Mouse (Mus musculus) kidney, adult 9 months (tissue): ENCODE results near the gene Uck2.

Source experiments
- DNase-seq: peaks from one replicate; pipeline ENCODE4 v3.0.0; 2022

The Uck2 gene

GRCm38 (mm10) chr1:167283441-167284257, 1.5 kb downstream of the Uck2 start:
- DNase-seq: no peak

- no peak for DNase-seq
Measured at GRCm38 (mm10) chr1:167282768-167283167, 2.4 kb downstream of the Uck2 start.

- DNase-seq: no peak
Measured at GRCm38 (mm10) chr1:167282112-167282511, 3.0 kb downstream of the Uck2 start.

GRCm38 (mm10) chr1:167280061-167280460, 5.1 kb downstream of the Uck2 start:
- DNase-seq: no peak

GRCm38 (mm10) chr1:167279160-167279715, 5.9 kb downstream of the Uck2 start:
- DNase-seq: no peak

- no peak for DNase-seq
Measured at GRCm38 (mm10) chr1:167278395-167278794, 6.7 kb downstream of the Uck2 start.

- DNase-seq: no peak
Measured at GRCm38 (mm10) chr1:167274646-167275390, 10.3 kb downstream of the Uck2 start.

GRCm38 (mm10) chr1:167273380-167274163, 11.5 kb downstream of the Uck2 start:
- DNase-seq: no peak

- no peak for DNase-seq
Measured at GRCm38 (mm10) chr1:167271841-167272240, 13.3 kb downstream of the Uck2 start.

GRCm38 (mm10) chr1:167271304-167271703, 13.8 kb downstream of the Uck2 start:
- DNase-seq: no peak

GRCm38 (mm10) chr1:167270342-167271111, 14.6 kb downstream of the Uck2 start:
- no peak for DNase-seq

GRCm38 (mm10) chr1:167269856-167270270, 15.3 kb downstream of the Uck2 start:
- DNase-seq: peak; percentile 58

- DNase-seq: no peak
Measured at GRCm38 (mm10) chr1:167269350-167269811, 15.7 kb downstream of the Uck2 start.

- DNase-seq: no peak
Measured at GRCm38 (mm10) chr1:167268360-167269063, 16.6 kb downstream of the Uck2 start.

- no peak for DNase-seq
Measured at GRCm38 (mm10) chr1:167266720-167267119, 18.4 kb downstream of the Uck2 start.

GRCm38 (mm10) chr1:167265366-167265765, 19.8 kb downstream of the Uck2 start:
- DNase-seq: no peak

- no peak for DNase-seq
Measured at GRCm38 (mm10) chr1:167262489-167263041, 22.6 kb downstream of the Uck2 start.

GRCm38 (mm10) chr1:167261750-167262149, 23.4 kb downstream of the Uck2 start:
- peak; percentile 44 for DNase-seq

GRCm38 (mm10) chr1:167259702-167260101, 25.4 kb downstream of the Uck2 start:
- no peak for DNase-seq

- DNase-seq: peak; percentile 70
Measured at GRCm38 (mm10) chr1:167256724-167257302, 28.3 kb downstream of the Uck2 start.

GRCm38 (mm10) chr1:167253579-167253978, 31.5 kb downstream of the Uck2 start:
- DNase-seq: no peak
